Comparison of ENCODE assay signal across 13 mouse cellular contexts in the genomic region with DNA sequence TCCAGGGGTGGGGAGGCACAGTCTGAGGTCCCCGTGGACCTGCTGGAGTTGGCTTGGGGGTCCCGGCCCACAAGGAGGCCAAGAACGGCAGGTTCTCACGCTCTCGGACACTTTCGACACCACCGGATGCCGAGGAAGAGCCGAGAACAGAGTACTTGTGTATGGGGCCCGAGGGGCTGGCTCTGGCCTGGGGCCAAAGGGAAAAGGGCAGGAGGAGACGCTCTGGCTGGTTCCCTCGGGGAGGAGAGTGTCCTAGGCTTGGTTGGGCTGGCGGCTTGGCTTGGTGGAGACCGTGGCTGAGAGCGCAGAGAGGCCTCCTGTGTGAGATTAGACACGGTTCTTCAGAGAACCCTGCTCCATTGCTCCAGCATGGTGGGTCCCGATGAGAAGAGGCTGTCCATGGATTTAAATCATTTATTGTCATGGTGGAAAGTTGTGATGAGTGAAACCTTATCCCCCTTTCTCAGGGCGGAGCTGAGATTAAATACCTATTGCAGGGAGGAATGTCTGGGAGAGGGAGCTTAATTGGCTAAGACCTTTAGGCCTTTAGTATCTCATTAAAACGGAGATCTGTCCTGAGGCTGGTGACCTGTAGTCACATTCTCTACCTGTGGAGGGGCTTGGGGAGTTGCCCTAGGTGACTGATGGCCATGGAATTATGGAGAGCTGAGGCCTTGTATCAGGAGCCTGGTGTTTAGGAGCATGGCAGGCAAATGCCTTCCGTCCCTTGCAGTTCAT.
DNase-seq lines count a peak whose midpoint lies in the region.
"Had no signal": no experiment of that assay in that cellular context is flagged by ENCODE, and none has a peak within 500 bp of the region (broad histone marks: within the 10 kb centered on the region; RNA-seq: fewer than 3 reads in every experiment).

No protein-coding gene starts in this region.

- peak; percentile 14 for DNase-seq in adrenal gland, postnatal 10 days
- no peak for DNase-seq in adrenal gland, adult 8-10 months
- peak; percentile 24 for DNase-seq in kidney, postnatal 10 days
- DNase-seq in kidney, postnatal 4 days = no peak
- peak; percentile 9 for DNase-seq in ovary, postnatal 36 days (ENCODE audit: low spot score)
- DNase-seq in ovary, postnatal 14 days (ENCODE audit: low spot score) = no peak
- peak; percentile 45 for DNase-seq in testis, postnatal 10 days (ENCODE audit: low spot score)
- DNase-seq in right cerebral cortex, postnatal 4 days = no peak
- DNase-seq: cerebellum, adult 9-11 months; kidney, adult 11 months; kidney, postnatal 14 days; layer of hippocampus, adult 9-11 months; thymus, postnatal 4 days had no signal

Comparison
In these comparisons a context has a peak if more than half of its experiments do, and no peak if none do; other contexts are left out.
1. DNase-seq: peak in adrenal gland, postnatal 10 days (single experiment), kidney, postnatal 10 days (single experiment), ovary, postnatal 36 days (single experiment) and testis, postnatal 10 days (single experiment); none in adrenal gland, adult 8-10 months (single experiment), kidney, postnatal 4 days (0 of 2), ovary, postnatal 14 days (single experiment) and right cerebral cortex, postnatal 4 days (single experiment).